ENCODE assay signal across 8 mouse cellular contexts in the genomic region with DNA sequence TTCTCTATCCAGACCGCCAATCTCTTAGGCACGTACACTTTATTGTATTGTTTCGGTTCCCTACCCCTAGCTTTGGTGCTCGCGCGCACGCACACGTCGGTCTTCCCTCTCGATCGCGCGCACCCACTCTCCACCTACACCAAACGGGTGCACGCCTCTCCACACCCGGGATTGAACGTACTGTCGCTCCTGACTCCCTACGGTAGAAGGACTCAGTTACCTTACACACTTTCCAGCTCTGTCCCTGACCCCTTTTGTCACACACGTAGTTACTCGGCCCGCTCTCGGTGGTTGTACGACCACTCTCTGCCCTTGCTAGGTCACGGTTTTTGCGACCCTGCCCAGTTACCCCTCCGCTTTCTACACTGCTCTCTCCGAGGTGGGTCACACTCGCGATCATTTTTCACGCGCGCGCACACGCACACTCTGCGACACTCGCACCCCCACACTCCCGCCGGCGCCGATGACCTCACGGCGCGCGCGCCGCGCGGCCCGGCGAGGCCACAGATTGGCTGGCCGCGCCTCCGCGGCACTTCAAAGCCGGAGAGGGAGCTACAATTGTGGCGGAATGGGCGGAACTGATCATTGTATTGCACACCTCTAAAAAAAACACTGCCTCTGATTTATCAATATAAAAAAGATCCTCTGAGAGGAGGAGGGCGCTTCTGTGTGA. TPM values are rescaled to one million over a fixed set of nuclear protein-coding genes. Genes with fewer than 3 reads are reported as not detected.
A peak's percentile ranks its signal among the peaks of the same experiment; 100 is the strongest.
DNase-seq lines count a peak whose midpoint lies in the region; ATAC-seq and TF ChIP-seq lines count a peak whose summit lies in the region.
"Had no signal": no experiment of that assay in that cellular context is flagged by ENCODE, and none has a peak within 500 bp of the region (broad histone marks: within the 10 kb centered on the region; RNA-seq: fewer than 3 reads in every experiment).

No protein-coding gene starts in this region.

- 0 out of 2 replicates have a peak, but pooled peaks have one; percentile 11 for TF ChIP-seq POLR2A in brain, embryonic 14.5 days (IDR thresholded peaks at IDR 0.05; ENCODE audit: borderline replicate concordance, extremely low read depth, insufficient read depth, insufficient read length, poor library complexity, severe bottlenecking)

- H3K27me3 ChIP-seq in heart, embryonic 15.5 days: peaks cover 93% of the 10 kb centered on the region
- peaks cover 91% of the 10 kb centered on the region for H3K27me3 ChIP-seq in liver, embryonic 12.5 days (replicated peaks)
- H3K27me3 ChIP-seq in neural tube, embryonic 11.5 days (ENCODE audit: control insufficient read depth, insufficient read depth, low read length): peaks cover 82% of the 10 kb centered on the region

- H3K9ac ChIP-seq in heart, embryonic 15.5 days: no peak overlapping the region
- H3K9ac ChIP-seq in liver, embryonic 12.5 days: no peak overlapping the region
- H3K9ac ChIP-seq in neural tube, embryonic 11.5 days (ENCODE audit: low read length): peak overlapping the region; percentile 59

- H3K4me2 ChIP-seq in heart, embryonic 15.5 days: peak overlapping the region; percentile 92
- peak overlapping the region; percentile 68 for H3K4me2 ChIP-seq in liver, embryonic 12.5 days
- H3K4me2 ChIP-seq in neural tube, embryonic 11.5 days (ENCODE audit: low read depth): peak overlapping the region; percentile 75

- no peaks in the 10 kb centered on the region for H3K9me3 ChIP-seq in heart, embryonic 15.5 days (replicated peaks)
- no peaks in the 10 kb centered on the region for H3K9me3 ChIP-seq in liver, embryonic 12.5 days (replicated peaks)
- no peaks in the 10 kb centered on the region for H3K9me3 ChIP-seq in neural tube, embryonic 11.5 days (ENCODE audit: control insufficient read depth, low read length)

- peak overlapping the region; percentile 57 for H3K4me3 ChIP-seq in heart, embryonic 15.5 days
- peak overlapping the region; percentile 45 for H3K4me3 ChIP-seq in liver, embryonic 12.5 days
- H3K4me3 ChIP-seq in neural tube, embryonic 11.5 days (ENCODE audit: low read depth, low read length): peak overlapping the region; percentile 48

- no peak overlapping the region for H3K27ac ChIP-seq in heart, embryonic 15.5 days
- no peak overlapping the region for H3K27ac ChIP-seq in liver, embryonic 12.5 days
- H3K27ac ChIP-seq in neural tube, embryonic 11.5 days (ENCODE audit: low read depth, low read length): peak overlapping the region; percentile 44; the same call in 1 of the 2 replicates

- peaks cover 36% of the 10 kb centered on the region for H3K4me1 ChIP-seq in heart, embryonic 15.5 days (replicated peaks)
- H3K4me1 ChIP-seq in liver, embryonic 12.5 days: peaks cover 11% of the 10 kb centered on the region; the same call in 1 of the 2 replicates
- H3K4me1 ChIP-seq in neural tube, embryonic 11.5 days (ENCODE audit: control insufficient read depth, insufficient read depth, low read length): peaks cover 8% of the 10 kb centered on the region; the same call in 1 of the 2 replicates

- no peaks in the 10 kb centered on the region for H3K36me3 ChIP-seq in heart, embryonic 15.5 days
- H3K36me3 ChIP-seq in liver, embryonic 12.5 days: no peaks in the 10 kb centered on the region
- no peaks in the 10 kb centered on the region for H3K36me3 ChIP-seq in neural tube, embryonic 11.5 days (ENCODE audit: control insufficient read depth, insufficient read depth, low read length)

- 0 out of 2 replicates have a peak, but pooled peaks have one; percentile 18 for ATAC-seq in heart, embryonic 15.5 days (replicated peaks; ENCODE audit: insufficient number of reproducible peaks, insufficient read depth, low FRiP score, low read depth)
- ATAC-seq in liver, embryonic 12.5 days: peak; percentile 33
- peak; percentile 37; the same call in 1 of the 2 replicates for ATAC-seq in neural tube, embryonic 11.5 days (ENCODE audit: insufficient read depth, low FRiP score, low TSS enrichment)
- no peak for ATAC-seq in erythroid progenitor cell, adult 5-6 weeks (replicated peaks; ENCODE audit: low FRiP score, poor library complexity, severe bottlenecking)

- no peak for TF ChIP-seq CTCF in brain, embryonic 14.5 days (IDR thresholded peaks at IDR 0.05; ENCODE audit: borderline replicate concordance, extremely low read depth, insufficient read depth, insufficient read length)

- under 1% methylated on average over 59 of the region's 59 CpGs for WGBS in heart, embryonic 15.5 days
- under 1% methylated on average over 59 of the region's 59 CpGs for WGBS in liver, embryonic 12.5 days (ENCODE audit: insufficient replicate concordance)
- WGBS in neural tube, embryonic 11.5 days: under 1% methylated on average over 59 of the region's 59 CpGs

- peak; percentile 42 for DNase-seq in right cerebral cortex, postnatal 4 days
- DNase-seq in right cerebral cortex, postnatal 25 days: no peak
- peak; percentile 82 for DNase-seq in brain, embryonic 14.5 days (ENCODE audit: low read depth)
- DNase-seq in neural tube, embryonic 11.5 days (ENCODE audit: low spot score): peak; percentile 78

RNA-seq across cellular contexts. Expression of a gene that starts 0.7 kb away (rescaled TPM):
- polyA plus RNA-seq in brain, embryonic 14.5 days (2012; rRNA removed): 7.5 and 10.7 TPM in 2 replicates
- not detected in 2 replicates for polyA plus RNA-seq in heart, embryonic 15.5 days (2015; fragmentation: Nextera tagmentation; extraction: Ambion mirVana)
- 0.02 TPM in 2 replicates for polyA plus RNA-seq in liver, embryonic 12.5 days (2016; fragmentation: Nextera tagmentation; extraction: Ambion mirVana)
- polyA plus RNA-seq in neural tube, embryonic 11.5 days (2014; fragmentation: Nextera tagmentation; extraction: Ambion mirVana): 9.4 and 9.8 TPM in 2 replicates
- not detected in 2 replicates for total RNA-seq in erythroid progenitor cell, adult 5-6 weeks (2015; ENCODE audit: low replicate concordance)
- total RNA-seq in erythroid progenitor cell, adult 5-6 weeks (2017; ENCODE audit: low replicate concordance): not detected in 2 replicates
- total RNA-seq: heart, adult 18-20 months had no signal
